Mouse (Mus musculus): ENCODE measurements at regions not wholly inside any gene's neighbourhood (a gene's known extent, or its start where the extent isn't known, plus 50 kb on each side); places are given as distances from the start of the nearest gene placed in this dataset.

GRCm38 (mm10) chr3:39978916-39979679 lies 552.0 kb upstream of the Intu start:
- intact Hi-C loops (cut with DNase I): no loop called here
- no peak for DNase-seq (ENCODE audit: low spot score)

GRCm38 (mm10) chr3:39982656-39983055 lies 548.4 kb upstream of the Intu start:
- intact Hi-C loops (cut with DNase I): no loop called here
- no peak for DNase-seq (ENCODE audit: low spot score)

GRCm38 (mm10) chr3:39987710-39988109 lies 543.4 kb upstream of the Intu start:
- no peak for DNase-seq (ENCODE audit: low spot score)
- intact Hi-C loops (cut with DNase I): no loop called here

- DNase-seq (ENCODE audit: low spot score): no peak
- intact Hi-C loops (cut with DNase I): loop anchor here (2.0 to 10.0 kb wide), 2 partner anchors 184 to 1114 kb away; no protein-coding TSS in a partner anchor
Measured at GRCm38 (mm10) chr3:39998628-39999027, 532.5 kb upstream of the Intu start.

GRCm38 (mm10) chr3:39999846-40000245 lies 531.2 kb upstream of the Intu start:
- intact Hi-C loops (cut with DNase I): loop anchor here (2.0 to 10.0 kb wide), 2 partner anchors 185 to 1115 kb away; no protein-coding TSS in a partner anchor
- DNase-seq (ENCODE audit: low spot score): no peak

GRCm38 (mm10) chr3:40002838-40003237 lies 528.2 kb upstream of the Intu start:
- no peak for DNase-seq (ENCODE audit: low spot score)
- intact Hi-C loops (cut with DNase I): no loop called here

- no peak for DNase-seq (ENCODE audit: low spot score)
- intact Hi-C loops (cut with DNase I): no loop called here
Measured at GRCm38 (mm10) chr3:40010051-40010450, 521.0 kb upstream of the Intu start.

GRCm38 (mm10) chr3:40021682-40022081 lies 509.4 kb upstream of the Intu start:
- intact Hi-C loops (cut with DNase I): no loop called here
- DNase-seq (ENCODE audit: low spot score): no peak

- intact Hi-C loops (cut with DNase I): no loop called here
- DNase-seq (ENCODE audit: low spot score): no peak
Measured at GRCm38 (mm10) chr3:40027713-40028112, 503.4 kb upstream of the Intu start.

- intact Hi-C loops (cut with DNase I): no loop called here
- no peak for DNase-seq (ENCODE audit: low spot score)
Measured at GRCm38 (mm10) chr3:40036177-40036576, 494.9 kb upstream of the Intu start.

- no peak for DNase-seq (ENCODE audit: low spot score)
- intact Hi-C loops (cut with DNase I): no loop called here
Measured at GRCm38 (mm10) chr3:40049721-40050120, 481.4 kb upstream of the Intu start.

- no peak for DNase-seq (ENCODE audit: low spot score)
- intact Hi-C loops (cut with DNase I): no loop called here
Measured at GRCm38 (mm10) chr3:40058281-40058680, 472.8 kb upstream of the Intu start.

- intact Hi-C loops (cut with DNase I): no loop called here
- no peak for DNase-seq (ENCODE audit: low spot score)
Measured at GRCm38 (mm10) chr3:40058719-40059420, 472.2 kb upstream of the Intu start.

- DNase-seq (ENCODE audit: low spot score): no peak
- intact Hi-C loops (cut with DNase I): no loop called here
Measured at GRCm38 (mm10) chr3:40070137-40070667, 460.9 kb upstream of the Intu start.

- intact Hi-C loops (cut with DNase I): no loop called here
- no peak for DNase-seq (ENCODE audit: low spot score)
Measured at GRCm38 (mm10) chr3:40076824-40077223, 454.3 kb upstream of the Intu start.

- no peak for DNase-seq (ENCODE audit: low spot score)
- intact Hi-C loops (cut with DNase I): no loop called here
Measured at GRCm38 (mm10) chr3:40085116-40085515, 446.0 kb upstream of the Intu start.

- intact Hi-C loops (cut with DNase I): no loop called here
- no peak for DNase-seq (ENCODE audit: low spot score)
Measured at GRCm38 (mm10) chr3:40091773-40092343, 439.2 kb upstream of the Intu start.

- DNase-seq (ENCODE audit: low spot score): no peak
- intact Hi-C loops (cut with DNase I): no loop called here
Measured at GRCm38 (mm10) chr3:40092765-40093368, 438.2 kb upstream of the Intu start.

- intact Hi-C loops (cut with DNase I): no loop called here
- no peak for DNase-seq (ENCODE audit: low spot score)
Measured at GRCm38 (mm10) chr3:40094040-40094439, 437.0 kb upstream of the Intu start.

- intact Hi-C loops (cut with DNase I): no loop called here
- no peak for DNase-seq (ENCODE audit: low spot score)
Measured at GRCm38 (mm10) chr3:40094701-40095100, 436.4 kb upstream of the Intu start.
